Mouse (Mus musculus): ENCODE measurements around the gene Gm44511. TPM values are rescaled to one million over a fixed set of nuclear protein-coding genes. Genes with fewer than 3 reads are reported as not detected.

The Gm44511 gene
- total and polyA plus RNA-seq, 3 experiments: not detected

GRCm38 (mm10) chr6:128843479-128843992, 17.4 kb upstream of the Gm44511 start (continued):
- TF ChIP-seq MAZ (IDR thresholded peaks at IDR 0.05; ENCODE audit: low read depth, low read length) (peak; percentile 67; the same call in 1 of the 2 replicates), MEF2A (IDR thresholded peaks at IDR 0.05; ENCODE audit: extremely low read depth, insufficient replicate concordance, low read depth, low read length, poor library complexity, severe bottlenecking) (no peak), POLR2AphosphoS5 (IDR thresholded peaks at IDR 0.05; ENCODE audit: borderline replicate concordance, low read depth, low read length) (no peak), HCFC1 (IDR thresholded peaks at IDR 0.05; ENCODE audit: low read depth, low read length) (no peak), MAFK (IDR thresholded peaks at IDR 0.05; ENCODE audit: borderline replicate concordance, low read depth, low read length) (no peak), TAL1 (IDR thresholded peaks at IDR 0.05; ENCODE audit: low read length) (no peak), POLR2AphosphoS2 (IDR thresholded peaks at IDR 0.05; ENCODE audit: low read length) (no peak), UBTF (IDR thresholded peaks at IDR 0.05; ENCODE audit: borderline replicate concordance, insufficient read depth, low read depth, low read length) (no peak), TCF12 (IDR thresholded peaks at IDR 0.05; ENCODE audit: low read depth, low read length) (0 out of 2 replicates have a peak, but pooled peaks have one; percentile 12), GABPA (IDR thresholded peaks at IDR 0.05; ENCODE audit: low read depth, low read length) (no peak), ZMIZ1 (IDR thresholded peaks at IDR 0.05; ENCODE audit: low read depth, low read length) (no peak), CHD1 (IDR thresholded peaks at IDR 0.05; ENCODE audit: low read depth, low read length) (no peak), ZKSCAN1 (IDR thresholded peaks at IDR 0.05; ENCODE audit: low read depth, low read length) (no peak)

- H3K4me1 ChIP-seq (ENCODE audit: control insufficient read depth in 1 of 2, insufficient read depth in 2 of 2, low read length in 2 of 2): peaks cover 4 to 20% of the 10 kb centered on the region in 2 experiments; a peak in 3 of 4 replicates
- no peaks in the 10 kb centered on the region for H3K9me3 ChIP-seq (replicated peaks; ENCODE audit: insufficient read depth, low read length)
- peak overlapping the region; percentile 76 for H3K9ac ChIP-seq (ENCODE audit: control insufficient read depth, low read depth, low read length, poor library complexity, severe bottlenecking)
- H3K27me3 ChIP-seq (ENCODE audit: control insufficient read depth in 1 of 2, insufficient read depth in 2 of 2, low read length in 2 of 2): no peaks in the 10 kb centered on the region
- H3K4me3 ChIP-seq (ENCODE audit: control insufficient read depth in 1 of 2, insufficient read depth in 1 of 2, low read depth in 2 of 2, low read length in 2 of 2): peak overlapping the region; percentile 73 to 77
- H3K79me2 ChIP-seq (ENCODE audit: control insufficient read depth, insufficient read depth, low read length, poor library complexity): no peaks in the 10 kb centered on the region; the same call in 1 of the 2 replicates
- peaks cover 0 to 15% of the 10 kb centered on the region in 2 experiments; a peak in 2 of 4 replicates for H3K36me3 ChIP-seq (ENCODE audit: control insufficient read depth in 1 of 2, insufficient read depth in 2 of 2, low read length in 2 of 2)
- peak overlapping the region; percentile 75 for H3K27ac ChIP-seq (ENCODE audit: control insufficient read depth, low read depth, low read length)
- DNase-seq (ENCODE audit: low read depth, low spot score): peak; percentile 96
- TF ChIP-seq JUND (IDR thresholded peaks at IDR 0.05; ENCODE audit: low read depth, low read length) (no peak), NELFE (IDR thresholded peaks at IDR 0.05; ENCODE audit: low read depth, low read length) (peak; percentile 46), ETS1 (IDR thresholded peaks at IDR 0.05; ENCODE audit: low read depth, low read length) (0 out of 2 replicates have a peak, but pooled peaks have one; percentile 38), SMC3 (IDR thresholded peaks at IDR 0.05; ENCODE audit: low read depth, low read length) (no peak), TCF12 (IDR thresholded peaks at IDR 0.05; ENCODE audit: low read depth, low read length) (no peak), GABPA (IDR thresholded peaks at IDR 0.05; ENCODE audit: low read depth, low read length) (no peak), UBTF (IDR thresholded peaks at IDR 0.05; ENCODE audit: borderline replicate concordance, insufficient read depth, low read depth, low read length) (0 out of 2 replicates have a peak, but pooled peaks have one; percentile 59), NRF1 (IDR thresholded peaks at IDR 0.05; ENCODE audit: insufficient read depth, low read depth, low read length, poor library complexity, severe bottlenecking) (0 out of 2 replicates have a peak, but pooled peaks have one; percentile 23), EP300 (IDR thresholded peaks at IDR 0.05; ENCODE audit: low read depth in 1 of 2, low read length in 2 of 2) (no peak), USF1 (IDR thresholded peaks at IDR 0.05; ENCODE audit: low read depth, low read length) (0 out of 2 replicates have a peak, but pooled peaks have one; percentile 3), GATA1 (IDR thresholded peaks at IDR 0.05; ENCODE audit: low read depth, low read length) (no peak), CHD1 (IDR thresholded peaks at IDR 0.05; ENCODE audit: low read depth, low read length) (no peak), MAFK (IDR thresholded peaks at IDR 0.05; ENCODE audit: borderline replicate concordance, low read depth, low read length) (peak; percentile 95), E2F4 (IDR thresholded peaks at IDR 0.05; ENCODE audit: borderline replicate concordance, low read depth, low read length) (peak; percentile 45; the same call in 1 of the 2 replicates), KAT2A (conservative IDR thresholded peaks at IDR 0.05; ENCODE audit: low read depth, low read length) (peak; percentile 67; the same call in 1 of the 2 replicates), MXI1 (IDR thresholded peaks at IDR 0.05; ENCODE audit: low read depth, low read length) (peak; percentile 61), TBP (IDR thresholded peaks at IDR 0.05; ENCODE audit: low read depth, low read length) (peak; percentile 99), ZMIZ1 (IDR thresholded peaks at IDR 0.05; ENCODE audit: low read depth, low read length) (no peak), HCFC1 (IDR thresholded peaks at IDR 0.05; ENCODE audit: low read depth, low read length) (no peak), ZNF384 (IDR thresholded peaks at IDR 0.05; ENCODE audit: low read depth, low read length) (no peak), CHD2 (IDR thresholded peaks at IDR 0.05; ENCODE audit: low read length) (no peak), MAX (IDR thresholded peaks at IDR 0.05; ENCODE audit: low read length) (no peak), ELF1 (IDR thresholded peaks at IDR 0.05; ENCODE audit: low read depth, low read length) (peak; percentile 47; the same call in 1 of the 2 replicates), CTCF (IDR thresholded peaks at IDR 0.05 in 2 of 3, conservative IDR thresholded peaks at IDR 0.05 in 1 of 3; ENCODE audit: control insufficient read depth in 1 of 3, insufficient read depth in 1 of 3, low read depth in 2 of 3, low read length in 3 of 3, poor library complexity in 1 of 3, severe bottlenecking in 1 of 3) (no peak), ZKSCAN1 (IDR thresholded peaks at IDR 0.05; ENCODE audit: low read depth, low read length) (no peak), SIN3A (IDR thresholded peaks at IDR 0.05; ENCODE audit: low read length) (0 out of 2 replicates have a peak, but pooled peaks have one; percentile 51), POLR2A (IDR thresholded peaks at IDR 0.05; ENCODE audit: control insufficient read depth in 1 of 2, insufficient read depth in 1 of 2, low read depth in 1 of 2, low read length in 2 of 2, poor library complexity in 1 of 2) (peak; percentile 60 to 64; a peak in 2 of 4 replicates)
These were observed 16.9 kb upstream of the Gm44511 start for GRCm38 (mm10) chr6:128842945-128843478.
